Mouse (Mus musculus) cerebellum, postnatal 4 days (tissue): ENCODE measurements around the gene Slc13a1.
"Not testable (repeated sequence)": the region's sequence is repeated elsewhere in the genome, so short reads cannot be mapped to it uniquely, and the experiment has no call there.

ENCODE experiments used
- DNase-seq, 2 experiments: peaks; one replicate each; pipeline ENCODE4 v3.0.0; 2022; ENCODE audit warnings: low spot score in 2 of 2, mixed read lengths in 1 of 2

Gene Slc13a1

DNA sequence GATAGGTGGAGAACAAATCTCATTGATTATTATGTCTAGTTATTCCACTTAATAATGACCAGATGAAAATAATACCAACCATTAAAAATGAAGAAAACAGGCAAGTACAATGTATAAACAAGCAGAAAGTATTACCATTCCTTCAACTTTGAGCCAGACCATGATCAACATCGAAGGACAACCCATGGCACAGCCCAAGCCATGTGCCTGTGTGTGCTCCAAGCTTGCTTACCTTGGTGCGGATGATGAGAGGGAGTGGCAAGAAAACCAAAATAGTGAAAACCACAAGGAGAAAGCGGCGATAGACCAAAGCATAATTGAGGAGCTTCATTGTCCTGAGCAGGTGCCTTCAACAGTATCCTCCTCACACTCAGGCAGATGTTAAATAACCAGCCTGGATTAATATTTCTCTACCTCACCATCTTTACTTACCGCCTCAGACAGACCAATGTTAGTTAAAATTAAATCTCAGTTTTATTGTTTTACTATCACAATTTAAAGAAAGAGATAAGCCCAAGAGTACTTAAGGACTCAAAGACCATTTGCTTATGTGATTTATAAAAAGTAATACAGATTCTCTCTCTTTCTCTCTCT lies at the start of gene Slc13a1:
Gene Slc13a1 (minus strand): TSS at position 359 of the 594 bp plus-strand sequence.
- no peak for DNase-seq

DNA sequence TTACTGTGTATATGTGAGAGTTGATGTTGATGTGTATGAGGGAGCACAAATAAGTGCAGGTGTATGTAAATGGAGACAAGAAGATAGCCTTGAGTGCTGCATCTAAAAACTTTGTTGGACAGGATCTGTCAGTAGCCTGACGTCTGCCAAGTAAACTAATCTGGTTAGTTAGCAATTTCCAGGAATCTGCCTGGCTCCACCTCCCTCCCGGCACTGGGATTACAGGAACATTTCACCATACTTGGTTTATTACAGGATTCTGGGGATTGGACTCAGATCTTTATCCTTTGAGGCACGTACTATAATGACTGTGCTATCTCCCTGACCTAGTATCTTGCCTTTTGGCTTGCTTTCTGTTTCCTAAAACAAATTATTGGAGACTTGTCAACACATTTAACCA lies 40.0 kb upstream of the Slc13a1 start:
- DNase-seq: no peak

DNA sequence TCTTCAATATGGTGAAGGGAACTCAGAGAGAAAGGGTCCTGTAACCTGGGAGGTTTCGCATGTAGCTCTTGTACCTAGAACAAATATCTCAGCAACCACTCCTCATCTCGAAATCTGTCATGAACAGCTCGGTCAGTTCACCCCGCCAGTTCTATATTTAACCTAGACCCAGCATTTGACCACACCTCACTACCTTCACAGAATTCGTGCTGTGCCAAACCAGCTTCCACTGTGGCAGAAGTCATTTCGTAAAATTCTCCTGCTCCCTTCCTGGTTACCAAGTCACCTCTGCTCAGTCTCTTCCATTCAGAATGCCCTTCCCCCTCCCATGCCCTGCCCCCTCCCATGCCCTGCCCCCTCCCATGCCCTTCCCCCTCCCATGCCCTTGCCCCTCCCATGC lies 34.3 kb upstream of the Slc13a1 start:
- DNase-seq: no peak

DNA sequence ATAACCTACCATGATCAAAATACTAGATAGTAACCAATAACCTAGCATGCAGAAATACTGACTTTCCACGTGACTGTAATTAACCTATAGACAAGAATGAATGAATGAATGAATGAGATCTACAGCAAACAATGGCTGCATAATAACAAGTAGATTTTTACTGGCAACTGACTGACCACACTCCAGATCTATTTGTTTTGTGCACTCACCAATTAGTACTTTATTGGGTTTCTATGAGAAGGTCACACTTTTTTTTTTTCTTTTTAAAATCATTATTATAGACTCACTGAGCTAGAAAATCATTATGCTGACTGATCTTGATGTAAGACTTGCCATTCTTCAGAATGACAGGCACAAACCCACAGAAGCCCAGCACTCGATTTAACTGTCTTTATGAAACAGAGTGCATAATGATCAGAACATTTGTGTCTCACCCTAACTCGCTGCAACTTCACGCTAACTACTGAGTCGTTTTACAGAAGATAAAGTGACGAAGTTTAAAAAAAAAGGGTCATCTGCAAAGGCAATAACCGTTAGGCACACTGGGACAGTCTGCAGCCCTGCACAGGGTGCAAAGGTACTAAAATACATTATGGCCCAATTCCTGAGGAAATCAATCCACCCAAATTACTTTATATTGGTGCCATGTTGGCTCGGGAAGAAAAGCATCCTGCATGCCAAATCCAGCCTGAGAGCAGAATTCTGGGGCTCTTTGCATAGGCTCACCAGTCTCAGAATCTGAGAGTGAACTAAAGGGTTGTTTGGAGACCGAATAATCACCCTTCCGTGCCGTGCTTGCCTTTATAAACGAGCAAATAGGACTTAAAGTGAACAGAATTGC lies 33.0 kb upstream of the Slc13a1 start:
- DNase-seq: no peak

DNA sequence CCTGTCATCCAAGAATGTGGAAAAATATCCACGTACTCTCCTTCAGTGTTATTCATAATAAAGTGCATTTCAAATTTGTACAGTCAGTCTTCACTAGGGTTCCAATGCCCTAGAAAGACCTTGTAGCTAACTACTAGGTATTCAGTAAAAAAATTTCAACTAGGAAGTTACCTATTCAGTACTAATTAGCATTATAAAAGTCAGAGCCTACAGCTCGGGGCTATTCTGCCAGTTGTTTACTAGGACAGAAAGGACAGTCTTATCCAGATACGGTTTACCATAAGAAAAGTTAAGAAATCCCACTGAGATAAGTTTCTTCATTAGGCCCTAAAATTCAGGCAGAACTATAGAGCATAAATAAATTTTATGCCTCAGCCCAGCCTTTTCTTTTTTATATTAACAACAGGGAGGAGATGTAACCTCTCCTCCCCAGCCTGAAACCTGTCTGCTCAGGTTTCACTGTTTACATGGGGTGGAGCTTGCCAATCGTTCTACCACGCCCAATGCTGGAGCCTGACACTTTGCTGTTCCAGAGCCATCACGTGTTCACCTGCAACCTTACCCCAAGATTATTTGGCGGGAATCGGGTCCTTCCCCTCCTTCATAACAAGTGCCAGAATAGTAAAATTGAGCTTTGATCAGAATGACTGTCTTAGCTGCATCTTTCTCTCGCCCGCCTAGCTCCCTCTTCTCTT lies 29.8 kb upstream of the Slc13a1 start:
- not testable (repeated sequence) for DNase-seq

DNA sequence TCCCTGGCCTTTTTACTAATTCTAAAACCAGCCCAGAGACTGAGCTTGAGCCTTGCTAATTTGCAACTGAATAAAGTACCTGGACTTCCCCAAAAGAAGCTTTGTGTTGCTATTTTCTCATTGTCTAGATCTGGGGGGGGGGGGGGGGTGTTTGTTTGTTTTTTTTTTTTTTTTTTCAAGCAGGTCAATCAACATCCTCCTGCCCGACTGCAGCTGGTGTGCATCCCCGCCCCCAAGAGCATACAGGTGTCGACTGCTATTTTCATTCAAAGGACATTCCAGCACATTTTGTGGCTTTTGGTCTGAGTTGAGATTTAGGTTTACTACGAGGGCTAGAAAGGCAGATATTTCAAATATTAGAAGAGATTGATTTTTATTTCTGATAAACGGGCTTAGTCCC lies 28.5 kb upstream of the Slc13a1 start:
- not testable (repeated sequence) for DNase-seq

DNA sequence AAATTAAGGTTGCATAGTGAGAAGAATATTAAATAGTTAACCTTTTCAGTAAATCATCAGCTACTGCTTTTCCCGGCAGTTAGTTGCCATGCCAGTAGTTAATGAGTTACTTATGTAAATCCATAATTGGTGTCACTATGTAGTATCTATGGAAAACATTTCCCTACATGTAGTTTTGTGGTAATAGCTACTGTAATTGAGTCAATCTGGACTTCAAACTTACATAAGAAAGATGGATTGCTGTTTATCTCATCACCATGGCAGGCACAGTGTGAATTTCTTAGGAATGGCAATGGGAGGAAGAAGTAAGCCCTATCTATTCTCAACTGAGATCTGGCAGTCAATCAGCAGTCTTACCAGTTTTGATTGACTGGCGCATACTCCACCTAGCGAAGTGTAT lies 15.5 kb upstream of the Slc13a1 start:
- no peak for DNase-seq

DNA sequence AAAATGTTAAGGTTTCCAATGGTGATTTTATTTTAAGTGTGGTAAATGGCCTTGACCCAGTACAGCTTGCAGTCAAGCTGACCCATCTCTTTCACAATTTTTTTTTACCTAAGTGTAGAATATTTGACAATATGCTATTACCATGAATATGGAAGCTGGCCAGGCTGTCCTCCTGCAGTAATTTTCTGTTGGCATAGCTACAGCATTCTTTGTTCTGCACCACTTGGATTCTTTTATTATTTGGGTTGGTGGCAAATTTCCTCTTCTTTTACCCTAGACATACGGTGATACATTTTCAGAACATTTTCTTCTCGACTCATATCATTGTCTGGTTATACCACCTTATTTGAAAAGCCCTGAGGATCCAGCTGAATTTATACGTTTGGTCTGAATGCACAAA lies 7.5 kb upstream of the Slc13a1 start:
- DNase-seq: no peak

DNA sequence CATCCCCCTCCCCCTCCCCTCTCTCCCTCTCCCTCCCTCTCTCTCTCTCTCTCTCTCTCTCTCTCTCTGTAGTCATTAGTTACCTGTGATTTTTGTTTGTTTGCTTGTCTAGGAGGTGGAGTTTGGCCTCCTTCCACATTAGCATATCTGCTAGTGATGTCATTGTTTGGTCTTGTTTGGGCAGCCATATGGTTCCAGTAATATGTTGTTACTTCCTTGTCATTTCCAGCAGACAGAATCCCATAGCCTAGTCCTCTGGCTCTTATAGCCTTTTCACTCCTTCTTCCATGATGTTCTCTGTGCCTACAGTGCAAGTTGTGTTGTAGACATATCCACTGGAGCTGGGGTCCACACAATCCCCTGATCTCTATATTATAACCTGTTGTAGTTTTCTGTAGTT lies 6.1 kb upstream of the Slc13a1 start:
- no peak for DNase-seq

DNA sequence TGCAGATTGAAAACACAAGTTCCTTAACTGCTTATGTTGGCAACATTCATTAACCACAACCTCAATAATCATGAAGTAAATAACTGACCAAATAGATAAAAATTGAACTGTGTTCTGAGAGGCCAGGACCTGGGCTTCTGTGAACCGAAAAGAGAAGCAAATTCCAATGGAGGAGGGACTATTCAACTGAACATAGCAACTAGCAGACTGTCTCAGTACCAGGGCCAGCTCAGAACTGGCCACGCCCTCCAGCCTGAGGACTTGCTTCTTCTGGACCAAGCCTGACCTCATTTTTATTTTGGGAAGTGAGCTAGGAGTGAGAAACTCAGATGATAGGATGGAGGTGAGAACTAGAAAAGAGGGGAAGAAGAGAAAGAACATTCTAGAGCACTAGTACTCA lies 4.8 kb upstream of the Slc13a1 start:
- DNase-seq: no peak

DNA sequence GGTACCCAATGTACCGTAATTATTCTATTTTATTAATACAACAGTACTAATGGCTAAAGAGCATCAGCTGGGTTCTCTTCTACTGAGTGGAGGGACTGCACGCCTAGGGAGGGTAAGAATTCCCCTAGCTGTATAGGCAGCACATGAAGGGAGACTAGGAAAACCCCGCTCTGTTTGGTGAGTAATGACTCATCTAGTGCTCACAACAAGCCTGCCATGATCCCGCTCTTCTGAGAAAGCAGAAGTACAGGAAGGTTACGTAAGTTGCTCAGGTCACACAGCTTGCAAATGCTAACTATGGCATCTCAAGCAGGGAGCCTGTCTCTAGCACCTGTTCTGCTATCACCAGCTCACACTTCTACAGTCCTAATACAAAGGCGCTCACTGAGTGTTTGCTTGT lies 1.1 kb downstream of the Slc13a1 start:
- no peak for DNase-seq

DNA sequence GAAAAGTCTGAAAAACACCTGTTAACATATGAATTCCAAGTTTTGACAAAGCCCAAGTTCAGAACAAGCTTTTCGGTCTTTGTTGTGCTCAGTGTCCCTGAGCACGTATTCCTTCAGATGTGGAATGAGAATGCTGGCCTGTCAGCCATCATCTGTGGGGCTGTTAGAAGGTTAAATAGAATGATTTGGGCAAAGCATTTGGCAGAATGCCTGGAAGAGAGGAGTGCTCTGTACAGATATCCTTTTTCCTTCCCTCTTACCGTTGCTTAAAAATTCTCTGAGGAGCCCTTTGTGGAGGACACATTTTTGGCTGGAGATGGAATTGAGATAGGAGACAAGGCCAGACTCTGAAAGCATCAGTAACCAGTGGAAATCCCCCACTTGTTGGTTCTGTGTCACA lies 2.6 kb downstream of the Slc13a1 start:
- no peak for DNase-seq

DNA sequence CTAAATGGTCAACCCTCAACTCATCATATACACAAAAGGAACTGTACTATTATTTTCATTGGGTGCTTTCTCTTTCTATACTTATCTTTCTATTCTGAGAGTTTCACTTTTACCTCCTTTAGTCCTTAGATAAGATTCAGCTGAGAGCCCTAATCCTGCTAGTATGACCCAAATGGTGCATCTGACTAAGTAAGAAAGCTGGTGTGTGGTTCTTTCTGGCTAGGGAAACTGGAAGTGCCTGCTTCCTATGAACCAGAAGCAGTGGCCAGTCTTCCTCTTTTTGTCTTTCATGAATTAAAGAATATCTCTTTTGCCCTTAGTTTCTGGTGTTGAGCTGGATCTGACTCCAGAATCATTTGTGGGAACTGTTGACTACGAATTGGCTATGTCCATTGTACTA lies 8.1 kb downstream of the Slc13a1 start:
- no peak for DNase-seq

DNA sequence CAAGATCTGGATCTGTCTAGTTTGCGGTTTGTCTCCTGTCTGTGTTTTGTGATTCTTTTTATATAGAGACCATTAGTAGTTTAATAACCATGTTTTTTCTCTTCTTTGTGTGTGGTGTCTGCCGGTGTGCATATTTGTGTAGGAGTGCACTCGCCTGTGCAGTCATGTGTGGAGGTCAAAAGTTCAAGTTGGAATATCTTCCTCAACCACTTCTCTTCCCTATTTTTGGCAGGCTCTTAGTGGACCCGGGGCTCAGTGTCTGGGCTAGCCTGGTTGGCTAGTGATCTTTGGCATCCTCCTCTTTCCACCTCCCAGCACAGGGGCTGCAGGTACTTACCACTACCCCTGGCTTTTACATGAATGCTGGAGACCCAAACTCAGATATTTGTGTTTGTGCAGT lies 13.0 kb downstream of the Slc13a1 start:
- DNase-seq: no peak

DNA sequence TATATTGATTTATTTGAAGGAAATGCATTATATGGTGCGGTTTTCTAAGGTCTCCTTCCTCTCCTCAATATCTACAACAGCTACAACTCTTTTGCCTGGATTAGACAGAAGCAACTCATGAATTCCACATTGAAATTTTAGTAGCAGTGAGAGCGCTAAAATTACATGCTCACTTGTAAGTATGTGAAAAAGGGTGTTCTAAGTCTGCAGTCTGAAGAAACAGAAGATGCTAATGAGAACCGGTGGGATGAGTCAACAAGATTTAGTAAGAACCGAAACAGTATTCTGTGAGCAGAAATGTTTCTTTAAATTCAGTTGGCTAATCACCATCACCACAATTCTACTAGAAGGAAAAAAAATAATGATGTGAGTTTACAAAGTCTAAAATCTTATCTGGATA lies 34.9 kb downstream of the Slc13a1 start:
- DNase-seq: no peak

DNA sequence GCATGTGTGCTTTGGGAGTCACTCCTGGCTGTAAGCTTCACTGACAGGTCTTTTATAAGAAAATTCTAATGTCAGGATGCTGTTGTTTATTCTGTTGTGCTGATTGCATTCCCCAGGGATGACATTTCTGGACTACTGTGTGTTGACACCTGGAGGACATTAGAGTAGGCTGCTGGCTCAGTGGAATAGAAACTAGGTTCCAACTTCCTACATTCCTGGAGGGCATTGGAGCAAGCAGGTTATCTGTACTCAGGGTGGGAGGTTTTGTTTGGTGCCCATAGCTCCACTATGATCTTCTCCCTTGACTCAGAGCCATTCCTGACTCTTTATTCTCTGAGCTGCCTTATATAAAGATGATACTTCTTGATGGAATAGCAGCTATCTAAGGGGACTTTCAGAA lies 45.3 kb downstream of the Slc13a1 start:
- no peak for DNase-seq

DNA sequence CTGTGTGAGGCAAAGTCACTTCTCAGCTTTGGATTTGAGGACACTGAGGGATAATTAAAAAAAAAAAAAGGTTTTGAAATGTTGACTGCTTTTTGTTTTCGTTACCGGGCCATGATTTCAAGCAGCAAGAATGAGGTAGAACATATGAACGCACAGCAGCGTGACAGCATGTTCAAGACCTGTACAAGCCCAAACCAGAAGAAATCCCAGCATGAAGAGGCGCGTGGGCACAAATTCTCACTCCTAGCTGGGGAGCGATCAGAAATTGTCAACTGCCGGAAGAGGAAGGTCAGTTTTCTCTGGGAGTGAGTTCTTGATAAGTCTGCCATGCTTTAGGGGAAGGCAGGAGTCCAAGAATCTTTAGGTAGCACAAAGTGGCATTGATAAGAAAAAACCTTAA lies 56.3 kb downstream of the Slc13a1 start:
- no peak for DNase-seq

DNA sequence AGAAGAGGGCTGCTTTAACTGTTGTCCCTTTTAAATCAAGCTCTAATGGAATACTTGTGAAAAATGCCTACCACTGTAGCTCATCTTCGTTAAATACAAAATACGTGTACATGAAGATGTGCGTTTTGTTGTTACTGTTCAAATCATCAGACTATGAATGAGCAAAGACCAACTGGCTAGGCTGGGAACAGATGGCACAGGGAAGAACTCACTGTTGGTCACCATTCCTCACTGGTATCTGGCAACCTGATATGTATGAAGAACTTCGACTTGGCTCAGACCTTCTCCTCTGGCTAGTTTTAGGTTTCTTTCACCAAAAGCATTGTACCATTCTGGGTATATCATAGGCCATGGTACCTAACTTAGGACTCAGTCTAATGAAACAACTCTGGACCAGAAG lies 59.4 kb downstream of the Slc13a1 start:
- no peak for DNase-seq

DNA sequence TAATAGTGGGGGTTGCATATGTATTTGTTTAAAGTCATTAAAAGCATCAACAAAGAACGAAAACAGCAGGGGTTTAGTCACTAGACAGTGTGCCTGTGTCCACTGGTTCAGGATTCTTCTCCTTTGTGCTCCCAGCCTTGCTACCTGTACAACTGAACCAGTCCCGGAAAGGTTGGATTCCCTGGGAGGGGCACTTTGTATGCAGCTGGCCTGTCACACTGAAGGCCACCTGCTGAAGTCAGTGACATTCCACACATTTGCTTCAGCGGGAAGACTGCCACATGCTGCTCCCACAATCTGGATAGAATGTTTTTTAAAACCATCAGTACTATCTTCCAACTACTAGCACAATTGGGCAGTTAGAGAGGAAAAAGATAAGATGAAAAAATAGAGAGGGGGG lies 61.7 kb downstream of the Slc13a1 start:
- peak in 1 of 2 experiments; percentile 32 for DNase-seq

DNA sequence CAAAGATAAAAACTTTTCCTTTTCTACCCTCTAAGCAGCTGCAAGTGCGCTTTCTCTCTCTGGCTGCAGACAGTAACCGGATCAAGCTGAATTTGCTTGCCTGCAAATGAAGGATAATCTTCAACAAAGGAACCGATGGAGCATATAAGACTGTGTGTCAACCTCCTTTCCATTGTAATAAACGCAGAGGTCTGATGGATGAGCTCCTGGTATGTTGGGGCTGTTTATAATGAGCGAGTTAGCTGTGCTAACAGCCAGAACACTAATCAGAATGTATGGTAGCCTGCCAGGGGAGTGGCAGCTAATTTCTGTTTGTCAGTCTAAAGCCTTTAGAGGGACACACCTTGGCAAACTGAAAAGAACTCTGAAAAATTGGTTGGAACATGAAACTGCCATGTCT lies 62.2 kb downstream of the Slc13a1 start:
- DNase-seq: no peak

DNA sequence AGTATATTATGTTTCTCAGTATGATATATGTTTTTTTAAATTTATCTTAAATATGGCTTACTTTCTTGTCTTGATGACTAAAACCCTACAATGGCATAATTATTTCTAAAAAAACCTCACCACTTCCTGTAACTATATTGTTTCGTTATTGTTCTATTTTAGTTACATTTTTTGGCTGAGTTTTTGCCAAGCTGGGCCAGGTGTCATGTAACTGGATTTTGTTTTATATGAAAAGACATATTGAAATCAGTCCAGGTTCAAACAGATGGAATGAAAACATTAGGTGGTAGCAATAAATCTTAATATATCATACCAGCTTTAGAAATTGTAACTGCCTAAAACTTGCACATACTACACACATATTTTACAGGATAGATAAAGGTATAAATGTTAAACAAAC lies 66.6 kb downstream of the Slc13a1 start:
- DNase-seq: no peak

DNA sequence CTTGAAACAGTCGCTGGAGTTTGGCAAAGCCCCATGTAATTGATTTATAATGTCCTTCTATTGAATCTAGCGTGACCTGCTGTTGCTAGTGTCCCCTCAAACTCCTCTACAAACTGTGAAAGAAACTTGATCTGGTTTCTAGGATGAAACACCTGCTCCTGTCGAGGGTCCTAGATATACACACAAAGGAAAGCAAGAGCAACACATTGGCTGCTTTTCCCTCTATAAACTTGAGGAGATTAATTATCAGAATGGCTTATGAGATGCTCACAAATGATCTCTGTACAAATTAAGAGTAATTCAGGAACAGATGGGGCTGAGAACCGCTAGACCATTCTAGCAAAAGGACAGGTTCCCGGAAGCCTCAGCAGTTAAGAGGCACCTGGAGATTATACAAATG lies 67.2 kb downstream of the Slc13a1 start:
- DNase-seq: no peak

DNA sequence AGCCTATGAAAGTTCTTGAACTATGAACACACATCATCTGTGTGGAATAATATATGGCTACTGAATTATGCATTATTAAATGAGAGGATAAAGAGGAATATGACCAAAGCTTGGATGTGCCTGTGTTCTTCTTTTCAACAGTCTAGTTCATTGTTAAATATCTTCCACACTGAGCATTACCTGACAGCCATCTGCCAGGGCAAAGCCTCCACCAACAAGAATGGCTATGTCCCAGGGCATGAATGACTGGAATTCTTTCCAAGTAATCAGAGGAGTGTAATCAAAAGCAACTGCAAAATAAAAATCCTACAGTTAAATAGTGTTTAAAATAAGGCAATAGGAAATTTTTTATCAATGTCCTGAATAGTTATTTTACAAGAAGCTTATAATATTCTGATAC lies 70.5 kb downstream of the Slc13a1 start:
- no peak for DNase-seq
